Mouse (Mus musculus) left cerebral cortex, postnatal 14 days (tissue): ENCODE data around the gene Olfr1441. TPM values are rescaled to one million over a fixed set of nuclear protein-coding genes. Genes with fewer than 3 reads are reported as not detected.

ENCODE experiments used
- DNase-seq, 2 experiments: peaks; one replicate each; pipeline ENCODE4 v3.0.0; 2021 to 2022; ENCODE audit warnings: low spot score in 2 of 2, mixed read lengths in 1 of 2
- intact Hi-C: fragments of 180-260 bp; cut with DNase I; formaldehyde crosslinking; loops from one replicate; pipeline ENCODE4 v1.15.1; 2025
- total RNA-seq, 2 experiments: library from RNA; stranded (reverse); gene quantifications; 2 replicates each; pipeline ENCODE4 v1.2.3; 2021

The Olfr1441 gene
- total RNA-seq, 2 experiments from 2014 or later, result not detected

DNA sequence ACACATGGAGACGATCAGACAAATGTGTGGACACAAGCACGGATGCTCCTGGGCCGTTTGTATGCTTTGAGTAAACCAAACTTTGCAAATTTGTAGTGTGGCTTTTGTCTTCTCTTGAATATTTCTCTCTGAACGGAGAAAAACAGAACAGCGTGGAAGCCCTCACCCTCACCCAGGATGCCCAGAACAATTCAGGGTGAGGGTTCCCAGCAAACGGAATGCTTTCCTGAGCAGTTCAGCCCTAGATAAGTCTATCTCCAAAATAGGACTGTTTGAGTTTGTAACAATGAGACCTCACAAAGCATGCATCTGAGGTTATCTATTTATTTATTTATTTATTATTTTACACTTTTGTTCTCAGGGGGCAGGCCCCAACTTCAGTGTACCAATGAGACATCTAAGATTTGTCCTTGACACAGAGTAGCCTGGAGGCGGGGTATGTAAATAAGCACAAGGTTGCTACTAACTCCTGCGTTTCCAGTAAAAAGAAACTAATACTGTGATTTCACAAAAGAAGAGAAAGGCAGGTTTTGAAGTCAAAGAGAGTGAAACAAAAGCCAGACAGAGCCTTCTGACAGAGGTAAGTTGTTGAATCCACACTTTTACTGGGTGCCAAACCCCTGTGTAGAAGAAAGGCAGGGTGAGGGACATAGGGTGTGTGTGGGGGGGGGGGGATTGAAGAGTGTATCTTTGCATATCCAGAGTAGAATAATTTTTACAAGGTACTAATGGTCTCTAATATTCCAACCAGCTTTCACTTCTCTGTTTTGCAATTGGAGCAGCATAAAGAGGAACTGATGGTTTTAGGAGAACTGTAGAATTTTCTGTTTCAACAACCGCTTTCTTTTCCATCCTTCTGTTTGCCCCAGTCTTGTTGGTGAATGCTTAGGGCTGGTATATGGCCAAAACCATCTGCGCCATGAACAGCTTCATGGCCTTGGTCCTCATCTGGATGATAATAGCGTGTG is 43.3 kb downstream of the Olfr1441 start, which contains the start of gene Mpeg1:
Gene Mpeg1, plus strand, starts transcription at position 498 of the 968 bp plus-strand sequence.
- DNase-seq, result no peak
- intact Hi-C loops, result no loop called here

- peak in 1 of 2 experiments; percentile 2 for DNase-seq
- intact Hi-C loops, result no loop called here
Measured at GRCm38 (mm10) chr19:12462851-12463721, 45.9 kb downstream of the Olfr1441 start.

GRCm38 (mm10) chr19:12463722-12464035 is 46.4 kb downstream of the Olfr1441 start:
- intact Hi-C loops, result no loop called here
- no peak for DNase-seq

GRCm38 (mm10) chr19:12464127-12464526 is 46.9 kb downstream of the Olfr1441 start:
- peak in 1 of 2 experiments; percentile 2 for DNase-seq
- intact Hi-C loops, result no loop called here

DNA sequence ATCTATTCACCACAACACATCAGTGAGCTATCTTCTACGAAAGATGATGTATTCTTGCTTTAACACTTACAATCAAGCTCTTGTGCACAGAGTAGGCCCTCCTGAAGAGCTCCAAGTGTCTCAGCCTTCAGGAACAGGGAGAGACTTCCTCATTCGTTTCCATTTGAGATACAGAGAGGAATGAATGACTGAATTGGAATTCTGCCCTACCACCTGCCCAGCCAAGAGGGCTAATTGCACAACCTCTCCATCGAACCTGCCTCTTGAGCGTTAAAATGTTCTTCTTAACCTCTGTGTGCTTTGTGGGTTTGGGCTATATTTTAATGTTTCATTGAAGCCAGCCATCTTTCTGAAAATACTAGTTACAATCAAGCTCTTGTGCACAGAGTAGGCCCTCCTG is 47.4 kb downstream of the Olfr1441 start:
- intact Hi-C loops, result loop anchor here (5.0 kb wide), 1 partner anchor 38 kb away; the partner anchor contains the start of gene Dtx4
- peak in 1 of 2 experiments; percentile 1 for DNase-seq

GRCm38 (mm10) chr19:12465530-12466144 is 48.4 kb downstream of the Olfr1441 start:
- no peak for DNase-seq
- intact Hi-C loops, result loop anchor here (5.0 kb wide), 1 partner anchor 37 kb away; the partner anchor contains the start of gene Dtx4

DNA sequence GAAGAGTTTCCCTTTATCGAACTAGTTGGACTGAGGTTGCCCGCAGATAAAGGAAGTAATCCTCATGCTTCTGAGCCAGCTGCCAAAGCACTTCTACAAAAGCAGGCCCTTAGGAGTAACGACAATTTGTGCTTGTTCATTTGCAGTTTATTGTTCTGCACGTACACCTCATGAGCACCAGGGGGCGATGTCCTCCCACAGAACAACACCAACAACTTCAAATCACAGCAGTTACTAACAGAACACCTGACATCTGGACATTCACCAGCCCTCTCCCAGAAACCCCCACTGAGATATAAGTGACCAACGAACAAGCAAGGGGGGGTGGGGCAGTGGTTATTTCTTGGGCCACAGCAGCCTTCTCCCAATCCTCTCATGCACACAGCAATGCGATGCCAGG is 49.0 kb downstream of the Olfr1441 start:
- peak; percentile 70 to 80 for DNase-seq

DNA sequence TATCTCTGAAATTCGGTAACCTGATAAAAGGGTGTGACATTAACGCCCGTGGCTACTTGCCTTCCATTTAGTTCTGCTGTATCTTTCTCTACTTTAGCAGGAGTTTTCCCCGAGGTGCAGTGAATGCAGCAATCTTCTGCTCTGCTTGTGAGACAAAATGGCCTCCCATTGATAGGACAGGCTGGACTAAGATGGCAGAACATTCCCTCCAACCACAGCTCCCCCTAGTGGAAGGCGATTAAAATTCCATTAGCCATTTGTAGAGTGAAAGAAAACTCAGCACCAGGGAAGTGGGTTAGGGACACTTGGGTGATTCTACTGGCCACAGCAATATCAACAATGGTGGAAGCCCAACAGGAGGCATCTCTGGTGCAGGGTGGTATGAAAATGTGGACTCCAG is 50.2 kb downstream of the Olfr1441 start:
- DNase-seq, result no peak
- intact Hi-C loops, result loop anchor here (5.0 kb wide), 1 partner anchor 35 kb away; the partner anchor contains the start of gene Dtx4

More for the DNA sequence above, 49.0 kb downstream of the Olfr1441 start:
- intact Hi-C loops, result loop anchor here (5.0 kb wide), 1 partner anchor 36 kb away; the partner anchor contains the start of gene Dtx4

GRCm38 (mm10) chr19:12471866-12472265 is 54.6 kb downstream of the Olfr1441 start:
- intact Hi-C loops, result no loop called here
- no peak for DNase-seq

DNA sequence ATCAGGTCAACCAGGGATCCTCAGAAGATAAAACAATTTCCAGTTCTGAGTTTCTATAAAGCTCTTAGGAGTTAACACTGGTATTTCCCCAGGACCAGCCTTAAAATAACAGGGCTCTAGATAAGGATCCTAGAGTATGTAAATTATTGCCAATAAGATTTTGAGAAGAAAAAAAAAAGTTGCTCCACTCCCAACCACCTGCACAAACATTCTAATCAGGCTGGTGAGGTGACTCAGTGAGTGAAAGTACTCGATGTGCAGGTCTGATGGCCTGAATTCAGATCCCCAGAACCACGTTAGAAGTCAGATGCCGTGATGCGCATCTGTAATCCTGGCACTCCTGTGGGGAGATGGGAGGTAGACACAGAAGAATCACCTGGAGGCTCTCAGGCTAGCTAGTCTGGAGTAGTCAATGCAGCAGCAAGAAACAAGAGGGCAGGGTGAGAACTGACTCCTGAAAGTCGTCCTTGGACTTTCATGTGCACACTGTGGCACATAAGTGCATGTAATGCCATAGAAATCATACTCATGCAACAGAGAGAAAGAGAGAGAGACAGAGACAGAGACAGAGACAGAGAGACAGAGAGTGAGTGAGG is 55.2 kb downstream of the Olfr1441 start:
- no peak for DNase-seq
- intact Hi-C loops, result no loop called here

Other genes with a start within 250 kb of the Olfr1441 start
- gene Olfr1555-ps1, start 247.3 kb upstream of the Olfr1441 start, total RNA-seq, result not detected
- gene Olfr1431, start 216.8 kb upstream of the Olfr1441 start, total RNA-seq, result not detected
- not detected for gene Olfr1432, start 184.8 kb upstream of the Olfr1441 start, total RNA-seq
- not detected for gene Olfr262, start 175.8 kb upstream of the Olfr1441 start, total RNA-seq
- not detected for gene Olfr235, start 156.4 kb upstream of the Olfr1441 start, total RNA-seq
- gene Olfr1434, start 137.6 kb upstream of the Olfr1441 start, total RNA-seq, result not detected
- gene Olfr1436, start 118.3 kb upstream of the Olfr1441 start, total RNA-seq, result not detected
- gene Olfr1437, start 92.3 kb upstream of the Olfr1441 start, total RNA-seq, result not detected
- gene Olfr1438-ps1, start 81.5 kb upstream of the Olfr1441 start, total RNA-seq, result not detected
- gene Olfr1440, start 30.2 kb upstream of the Olfr1441 start, total RNA-seq, result not detected
- not detected for gene Pfpl, start 10.5 kb downstream of the Olfr1441 start, total RNA-seq
- 1 to 10 TPM; 5.0 to 6.2 TPM for gene Mpeg1, start 43.3 kb downstream of the Olfr1441 start, total RNA-seq
- gene Dtx4, start 84.0 kb downstream of the Olfr1441 start, total RNA-seq, result 10 to 100 TPM; 46.5 to 52.1 TPM
- gene Fam111a, start 128.3 kb downstream of the Olfr1441 start, total RNA-seq, result 1 to 10 TPM; 1.9 to 2.7 TPM
- under 1 TPM in 1 of 2 experiments, not detected in 1; 0.44 TPM for gene Gm4952, start 182.5 kb downstream of the Olfr1441 start, total RNA-seq
- gene Glyat, start 215.9 kb downstream of the Olfr1441 start, total RNA-seq, result not detected